Mouse (Mus musculus) embryonic facial prominence, embryonic 10.5 days (tissue): ENCODE measurements around the gene Itga9. TPM values are rescaled to one million over a fixed set of nuclear protein-coding genes. Genes with fewer than 3 reads are reported as not detected.

Source experiments
- DNase-seq: peaks from one replicate; pipeline ENCODE4 v3.0.0-alpha.2; 2017; ENCODE audit warnings: low spot score
- H3K27ac ChIP-seq: fragments of 300-500 bp; sonication (generic); replicated peaks from 2 replicates; pipeline ENCODE4 v1.5.1; 2016; ENCODE audit warnings: mild to moderate bottlenecking
- H3K27me3 ChIP-seq: fragments of 300-500 bp; sonication (generic); replicated peaks from 2 replicates; pipeline ENCODE4 v1.6.1; 2016; ENCODE audit warnings: low read depth, mild to moderate bottlenecking; ENCODE audit not compliant: poor library complexity, severe bottlenecking
- H3K36me3 ChIP-seq: fragments of 300-500 bp; sonication (generic); replicated peaks from 2 replicates; pipeline ENCODE4 v1.6.1; 2016; ENCODE audit warnings: mild to moderate bottlenecking, moderate library complexity
- H3K4me1 ChIP-seq: fragments of 300-500 bp; sonication (generic); 2 replicates; pipeline ENCODE4 v1.6.1; 2016
- H3K4me3 ChIP-seq: fragments of 300-500 bp; sonication (generic); 2 replicates; pipeline ENCODE4 v1.5.1; 2016; ENCODE audit warnings: mild to moderate bottlenecking, moderate library complexity
- H3K9me3 ChIP-seq: fragments of 300-500 bp; sonication (generic); 2 replicates; pipeline ENCODE4 v1.6.1; 2016; ENCODE audit warnings: mild to moderate bottlenecking
- WGBS: fragments of 180-500 bp; shearing (Covaris S2); methylation state at CpG from one replicate; pipeline ENCODE4 v1.1.7; 2016; 5-methylcytosine and 5-hydroxymethylcytosine counted together
- polyA plus RNA-seq: library from polyadenylated mRNA; unstranded; fragments of >200 nt; fragmentation: Nextera tagmentation; extraction: Ambion mirVana; gene quantifications from 2 replicates; pipeline ENCODE4 v1.2.1, GENCODE M21; 2016

Itga9 gene
- polyA plus RNA-seq, 1 experiment from 2014 or later = 13.4 TPM

DNA sequence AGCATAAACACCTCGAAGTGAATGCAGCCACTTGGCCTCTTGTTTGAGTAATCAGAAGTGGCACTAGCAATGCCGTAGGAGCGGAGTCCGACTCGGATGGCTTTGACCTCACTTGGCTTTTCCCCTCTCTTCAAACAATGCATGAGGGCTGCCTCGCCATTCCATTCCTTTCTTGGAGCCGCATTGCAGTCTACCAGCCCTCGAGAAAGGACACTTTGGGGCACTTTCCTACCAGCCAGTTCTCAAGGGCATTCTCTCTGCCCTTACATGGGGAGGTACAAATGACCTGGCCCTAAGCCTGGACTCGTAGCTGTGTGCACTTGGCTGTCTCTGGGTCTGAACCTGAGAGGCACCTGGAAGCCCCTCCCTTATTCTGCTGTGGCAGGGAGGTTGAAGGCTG, 134.8 kb downstream of the Itga9 start:
- Histone ChIP-seq H3K27me3 (no peaks in the 10 kb centered on the region), H3K4me3 (no peak overlapping the region), H3K36me3 (peaks cover 19% of the 10 kb centered on the region), H3K9me3 (no peaks in the 10 kb centered on the region; the same call in 1 of the 2 replicates), H3K4me1 (peaks cover 28% of the 10 kb centered on the region), H3K27ac (no peak overlapping the region)
- DNase-seq = no peak
- WGBS = 82% methylated on average over 9 of the region's 9 CpGs

DNA sequence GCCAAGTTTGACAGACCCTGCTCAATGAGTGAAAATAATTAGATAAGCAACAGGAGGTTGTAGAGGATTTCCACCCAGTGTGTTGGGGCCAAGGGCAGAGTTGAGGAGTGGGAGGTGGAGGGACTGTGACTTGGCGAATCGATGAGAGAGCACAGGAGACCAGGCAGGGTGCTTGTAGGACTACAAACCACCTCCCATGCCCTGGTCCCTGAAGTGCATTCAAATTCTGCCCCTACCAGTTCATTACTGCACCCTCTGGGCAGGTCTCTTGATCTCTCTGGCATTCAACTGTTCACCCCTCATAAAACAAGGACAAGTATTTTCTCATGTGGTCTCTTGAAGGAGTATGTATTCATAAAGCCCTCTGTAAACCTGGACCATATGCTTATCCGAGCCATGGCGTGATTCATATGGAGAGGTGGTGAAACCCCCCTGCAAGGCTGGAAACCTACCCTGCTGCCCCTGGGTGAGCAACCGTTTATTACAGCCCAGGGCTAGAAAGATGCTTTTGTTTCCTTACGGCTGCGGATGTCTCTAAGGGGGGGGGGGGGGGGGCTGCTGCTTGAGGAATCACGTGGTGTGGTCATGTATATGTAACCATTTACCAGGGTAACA, 143.0 kb downstream of the Itga9 start:
- WGBS = 73% methylated on average over 8 of the region's 8 CpGs
- Histone ChIP-seq H3K4me1 (peaks cover 15% of the 10 kb centered on the region; the same call in 1 of the 2 replicates), H3K4me3 (no peak overlapping the region), H3K9me3 (no peaks in the 10 kb centered on the region; the same call in 1 of the 2 replicates), H3K27ac (no peak overlapping the region), H3K27me3 (no peaks in the 10 kb centered on the region), H3K36me3 (peaks cover 12% of the 10 kb centered on the region)
- no peak for DNase-seq

GRCm38 (mm10) chr9:118750828-118751227, 144.3 kb downstream of the Itga9 start:
- WGBS = 84% methylated on average over 7 of the region's 7 CpGs
- Histone ChIP-seq H3K36me3 (no peaks in the 10 kb centered on the region), H3K4me1 (peaks cover 19% of the 10 kb centered on the region; the same call in 1 of the 2 replicates), H3K9me3 (no peaks in the 10 kb centered on the region), H3K27ac (no peak overlapping the region), H3K4me3 (no peak overlapping the region), H3K27me3 (no peaks in the 10 kb centered on the region)
- DNase-seq = no peak

GRCm38 (mm10) chr9:118752376-118752775, 145.9 kb downstream of the Itga9 start:
- Histone ChIP-seq H3K9me3 (no peaks in the 10 kb centered on the region), H3K4me3 (no peak overlapping the region), H3K27ac (no peak overlapping the region), H3K27me3 (no peaks in the 10 kb centered on the region), H3K36me3 (no peaks in the 10 kb centered on the region), H3K4me1 (peaks cover 29% of the 10 kb centered on the region)
- no peak for DNase-seq
- WGBS = 91% methylated on average over 2 of the region's 2 CpGs

DNA sequence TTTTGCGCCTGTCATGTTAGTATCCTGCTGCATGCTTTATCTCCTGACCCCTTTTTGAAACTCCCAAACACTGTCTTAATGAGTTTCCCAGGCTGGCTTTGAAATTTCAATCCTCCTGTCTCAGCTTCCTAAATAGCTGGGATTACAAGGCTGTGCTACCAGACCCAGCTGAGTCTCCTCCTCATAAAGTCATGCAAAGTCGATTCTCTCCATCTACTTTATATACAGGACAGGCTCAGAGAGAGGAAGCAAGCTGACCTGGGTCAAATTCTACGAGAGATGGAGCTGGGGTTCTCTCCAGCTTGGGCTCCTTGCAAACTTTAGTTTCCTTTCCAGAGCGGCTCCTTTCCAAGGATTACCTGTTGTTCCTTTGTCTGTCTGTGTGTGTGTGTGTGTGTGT, 153.0 kb downstream of the Itga9 start:
- no peak for DNase-seq
- H3K4me3 ChIP-seq = no peak overlapping the region
- H3K27ac ChIP-seq = 0 out of 2 replicates have a peak overlapping the region, but pooled peaks have one; percentile 30
- 65% methylated on average over 4 of the region's 4 CpGs for WGBS
- H3K27me3 ChIP-seq = no peaks in the 10 kb centered on the region
- peaks cover 3% of the 10 kb centered on the region; the same call in 1 of the 2 replicates for H3K36me3 ChIP-seq
- H3K9me3 ChIP-seq = no peaks in the 10 kb centered on the region; the same call in 1 of the 2 replicates
- peaks cover 61% of the 10 kb centered on the region for H3K4me1 ChIP-seq

- WGBS = 45% methylated on average over 8 of the region's 8 CpGs
- Histone ChIP-seq H3K4me3 (no peak overlapping the region), H3K4me1 (peaks cover 73% of the 10 kb centered on the region), H3K36me3 (peaks cover 3% of the 10 kb centered on the region; the same call in 1 of the 2 replicates), H3K27me3 (no peaks in the 10 kb centered on the region), H3K9me3 (no peaks in the 10 kb centered on the region; the same call in 1 of the 2 replicates), H3K27ac (peak overlapping the region; percentile 75; the same call in 1 of the 2 replicates)
- DNase-seq = peak; percentile 23
These were observed 155.6 kb downstream of the Itga9 start for GRCm38 (mm10) chr9:118761953-118762590.

GRCm38 (mm10) chr9:118762759-118763158, 156.3 kb downstream of the Itga9 start:
- Histone ChIP-seq H3K4me1 (peaks cover 80% of the 10 kb centered on the region), H3K36me3 (peaks cover 3% of the 10 kb centered on the region; the same call in 1 of the 2 replicates), H3K27me3 (no peaks in the 10 kb centered on the region), H3K4me3 (no peak overlapping the region), H3K9me3 (no peaks in the 10 kb centered on the region; the same call in 1 of the 2 replicates), H3K27ac (peak overlapping the region; percentile 75)
- 37% methylated on average over 7 of the region's 7 CpGs for WGBS
- peak; percentile 45 for DNase-seq

DNA sequence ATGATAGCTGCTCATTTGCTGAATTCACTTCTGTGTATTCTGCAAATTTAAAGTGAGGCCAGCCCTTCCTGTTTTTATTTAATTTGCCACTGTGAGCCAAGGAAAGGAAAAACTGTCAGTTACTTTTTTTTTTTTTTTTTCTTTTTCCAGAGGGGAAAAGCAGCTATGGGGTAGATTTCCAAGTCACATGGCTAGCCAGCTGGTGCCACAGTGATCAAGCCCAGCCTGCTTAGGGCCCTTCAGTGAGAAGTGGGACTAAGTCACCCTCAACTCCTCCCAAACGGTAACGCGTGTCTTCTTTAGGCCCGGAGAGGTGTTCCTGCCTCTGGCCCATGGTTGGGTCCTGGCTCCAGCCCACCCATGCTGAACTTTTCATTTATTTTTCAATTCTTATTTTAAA, 156.7 kb downstream of the Itga9 start:
- DNase-seq = no peak
- H3K4me3 ChIP-seq = no peak overlapping the region
- peaks cover 85% of the 10 kb centered on the region for H3K4me1 ChIP-seq
- H3K36me3 ChIP-seq = peaks cover 3% of the 10 kb centered on the region; the same call in 1 of the 2 replicates
- H3K27me3 ChIP-seq = no peaks in the 10 kb centered on the region
- H3K9me3 ChIP-seq = no peaks in the 10 kb centered on the region; the same call in 1 of the 2 replicates
- H3K27ac ChIP-seq = peak overlapping the region; percentile 75
- 75% methylated on average over 4 of the region's 4 CpGs for WGBS

DNA sequence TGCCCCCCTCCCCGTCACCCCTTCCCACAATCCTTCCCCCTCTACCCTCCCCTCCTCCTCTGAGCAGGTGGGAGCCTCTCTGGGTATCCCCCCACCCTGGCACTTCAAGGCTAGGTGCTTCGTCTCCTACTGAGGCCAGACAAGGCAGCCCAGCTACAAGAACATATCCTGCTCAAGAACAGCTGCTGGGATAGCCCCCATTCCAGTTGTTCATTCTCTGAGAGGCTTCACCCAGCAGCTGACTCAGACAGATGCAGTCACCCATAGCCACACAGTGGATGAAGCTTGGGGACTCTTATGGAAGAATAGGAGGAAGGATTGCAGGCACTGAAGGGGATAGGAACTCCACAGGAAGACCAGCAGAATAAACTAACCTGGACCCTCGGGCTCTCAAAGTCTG, 157.2 kb downstream of the Itga9 start:
- Histone ChIP-seq H3K9me3 (no peaks in the 10 kb centered on the region; the same call in 1 of the 2 replicates), H3K36me3 (peaks cover 5% of the 10 kb centered on the region; the same call in 1 of the 2 replicates), H3K4me3 (no peak overlapping the region), H3K27me3 (no peaks in the 10 kb centered on the region), H3K4me1 (peaks cover 87% of the 10 kb centered on the region), H3K27ac (peak overlapping the region; percentile 72)
- DNase-seq = no peak
- WGBS = 87% methylated on average over 3 of the region's 3 CpGs

DNA sequence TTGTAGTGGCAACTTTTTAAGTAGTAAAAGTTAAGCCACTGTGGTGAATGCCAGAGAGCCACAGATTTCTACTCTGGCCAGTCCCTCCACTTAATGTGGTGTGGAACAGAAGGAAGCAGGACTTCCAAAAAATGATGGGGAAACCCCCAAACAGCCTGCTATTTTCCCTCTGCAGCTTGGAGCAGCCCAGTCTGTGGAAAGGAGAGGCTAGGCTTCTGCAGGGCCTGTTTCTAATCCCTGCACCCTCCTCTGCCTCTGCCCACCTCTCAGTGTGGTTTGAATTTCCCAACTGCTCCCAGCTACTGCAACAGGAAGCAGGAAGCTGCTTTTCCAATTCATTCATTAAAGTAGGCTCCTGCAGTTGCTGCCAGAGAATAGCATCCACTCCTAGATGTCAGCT, 158.6 kb downstream of the Itga9 start:
- H3K4me1 ChIP-seq = peaks cover 88% of the 10 kb centered on the region
- peaks cover 11% of the 10 kb centered on the region; the same call in 1 of the 2 replicates for H3K36me3 ChIP-seq
- H3K27ac ChIP-seq = peak overlapping the region; percentile 72
- H3K9me3 ChIP-seq = no peaks in the 10 kb centered on the region; the same call in 1 of the 2 replicates
- H3K27me3 ChIP-seq = no peaks in the 10 kb centered on the region
- H3K4me3 ChIP-seq = no peak overlapping the region
- DNase-seq = no peak

- Histone ChIP-seq H3K4me1 (peaks cover 88% of the 10 kb centered on the region), H3K27me3 (no peaks in the 10 kb centered on the region), H3K36me3 (peaks cover 8% of the 10 kb centered on the region; the same call in 1 of the 2 replicates), H3K9me3 (no peaks in the 10 kb centered on the region), H3K27ac (peak overlapping the region; percentile 69; the same call in 1 of the 2 replicates), H3K4me3 (no peak overlapping the region)
- no peak for DNase-seq
- 57% methylated on average over 7 of the region's 7 CpGs for WGBS
These were observed 160.5 kb downstream of the Itga9 start for GRCm38 (mm10) chr9:118767008-118767407.

DNA sequence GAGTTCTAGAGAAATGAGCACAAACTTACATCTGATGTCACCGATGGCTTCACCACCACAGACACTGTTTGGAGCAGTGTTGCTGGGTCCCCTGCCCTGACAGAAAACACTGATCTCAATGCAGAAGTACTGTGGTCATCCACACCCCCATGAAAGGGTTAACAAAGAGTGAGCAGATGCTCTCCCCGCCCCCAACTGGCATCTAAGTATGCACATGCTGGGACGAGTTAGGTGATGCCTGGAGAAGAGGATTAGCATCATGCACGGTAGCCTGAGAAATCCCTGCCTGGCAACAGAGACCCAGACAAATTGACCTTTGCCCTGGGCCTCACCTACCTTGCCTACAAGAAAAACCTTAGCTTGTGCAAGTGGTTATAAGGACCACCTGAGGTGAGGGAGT, 162.1 kb downstream of the Itga9 start:
- peaks cover 74% of the 10 kb centered on the region for H3K4me1 ChIP-seq
- peak; percentile 25 for DNase-seq
- peaks cover 11% of the 10 kb centered on the region; the same call in 1 of the 2 replicates for H3K36me3 ChIP-seq
- no peaks in the 10 kb centered on the region for H3K9me3 ChIP-seq
- no peak overlapping the region for H3K4me3 ChIP-seq
- H3K27me3 ChIP-seq = no peaks in the 10 kb centered on the region
- WGBS = 37% methylated on average over 4 of the region's 4 CpGs
- peak overlapping the region; percentile 65 for H3K27ac ChIP-seq

- no peak for DNase-seq
- Histone ChIP-seq H3K4me3 (no peak overlapping the region), H3K9me3 (no peaks in the 10 kb centered on the region), H3K27me3 (no peaks in the 10 kb centered on the region), H3K27ac (no peak overlapping the region), H3K36me3 (peaks cover 15% of the 10 kb centered on the region; the same call in 1 of the 2 replicates), H3K4me1 (peaks cover 72% of the 10 kb centered on the region)
- 69% methylated on average over 4 of the region's 4 CpGs for WGBS
These were observed 163.9 kb downstream of the Itga9 start for GRCm38 (mm10) chr9:118770366-118770765.
